18 mouse cellular contexts compared by ENCODE assay signal in genomic region chr16:52439600-52439999, GRCm38 (mm10). TPM values are rescaled to one million over a fixed set of nuclear protein-coding genes. Genes with fewer than 3 reads are reported as not detected.
A peak's percentile ranks its signal among the peaks of the same experiment; 100 is the strongest.
DNase-seq lines count a peak whose midpoint lies in the region; ATAC-seq and TF ChIP-seq lines count a peak whose summit lies in the region.
"Had no signal": no experiment of that assay in that cellular context is flagged by ENCODE, and none has a peak within 500 bp of the region (broad histone marks: within the 10 kb centered on the region; RNA-seq: fewer than 3 reads in every experiment).

No protein-coding gene starts in this region.

- TF ChIP-seq CTCF in CH12.LX (conservative IDR thresholded peaks at IDR 0.05 in 1 of 2, IDR thresholded peaks at IDR 0.05 in 1 of 2; ENCODE audit: low read depth in 2 of 2, low read length in 2 of 2): no peak
- TF ChIP-seq CTCF in liver, postnatal 0 days (IDR thresholded peaks at IDR 0.05; ENCODE audit: low read depth): no peak

- DNase-seq in liver, embryonic 11.5 days (ENCODE audit: low spot score): no peak
- DNase-seq in CH12.LX (ENCODE audit: extremely low read depth): no peak
- no peak for DNase-seq in liver, postnatal 0 days
- DNase-seq in heart, adult 11 months: no peak
- no peak for DNase-seq in embryo, embryonic 11 days
- DNase-seq: adrenal gland, adult 8-10 months; cerebellum, adult 11 months; cerebellum, adult 8-10 months; cerebellum, postnatal 25 days; forebrain, postnatal 0 days; gastrocnemius, postnatal 14 days had no signal

- dilution Hi-C loops in CH12.LX (cut with MboI; ENCODE audit: extremely low pct_ligation_motif_present, extremely low pct_unique_long_range_greater_than_20kb, low sequenced_read_pairs): no loop called here

- no peaks in the 10 kb centered on the region for H3K36me3 ChIP-seq in liver, embryonic 11.5 days (ENCODE audit: control insufficient read depth, insufficient read depth, low read length)
- no peaks in the 10 kb centered on the region for H3K36me3 ChIP-seq in liver, embryonic 12.5 days
- H3K36me3 ChIP-seq in CH12.LX (replicated peaks in 1 of 2; ENCODE audit: control insufficient read depth in 1 of 2, insufficient read depth in 1 of 2, low read length in 1 of 2): peaks cover 0 to 1% of the 10 kb centered on the region in 2 experiments
- H3K36me3 ChIP-seq in liver, postnatal 0 days (replicated peaks; ENCODE audit: insufficient read depth, low read length): no peaks in the 10 kb centered on the region
- H3K36me3 ChIP-seq: embryonic facial prominence, embryonic 10.5 days; G1E; heart, embryonic 12.5 days; hindbrain, embryonic 10.5 days had no signal

- no peak overlapping the region for H3K4me2 ChIP-seq in liver, embryonic 11.5 days
- no peak overlapping the region for H3K4me2 ChIP-seq in liver, embryonic 12.5 days
- H3K4me2 ChIP-seq in CH12.LX (ENCODE audit: insufficient read depth, low read depth, poor library complexity, severe bottlenecking): peak overlapping the region; percentile 95
- H3K4me2 ChIP-seq in liver, postnatal 0 days (ENCODE audit: low read depth, low read length): peak overlapping the region; percentile 39; the same call in 1 of the 2 replicates
- H3K4me2 ChIP-seq: forebrain, embryonic 13.5 days; heart, embryonic 12.5 days; hindbrain, embryonic 14.5 days had no signal

- H3K79me2 ChIP-seq in CH12.LX (replicated peaks; ENCODE audit: control insufficient read depth, extremely low read depth, insufficient read depth, poor library complexity, severe bottlenecking): peaks cover 67% of the 10 kb centered on the region

- TF ChIP-seq POLR2A in CH12.LX (IDR thresholded peaks at IDR 0.05; ENCODE audit: low read depth, low read length): 0 out of 2 replicates have a peak, but pooled peaks have one; percentile 27

- in situ Hi-C loops in CH12.LX (cut with MboI; ENCODE audit: low pct_ligation_motif_present, low pct_unique_long_range_greater_than_20kb, low sequenced_read_pairs): no loop called here

- ATAC-seq in liver, embryonic 11.5 days (replicated peaks; ENCODE audit: low FRiP score): no peak
- no peak for ATAC-seq in liver, embryonic 12.5 days
- no peak for ATAC-seq in liver, postnatal 0 days
- ATAC-seq: forebrain, embryonic 13.5 days; forebrain, postnatal 0 days had no signal

- no peaks in the 10 kb centered on the region for H3K4me1 ChIP-seq in liver, embryonic 11.5 days (replicated peaks; ENCODE audit: control insufficient read depth, insufficient read depth, low read length)
- H3K4me1 ChIP-seq in liver, embryonic 12.5 days: no peaks in the 10 kb centered on the region
- H3K4me1 ChIP-seq in CH12.LX (ENCODE audit: control insufficient read depth in 1 of 2, insufficient read depth in 2 of 2): peaks cover 4 to 43% of the 10 kb centered on the region in 2 experiments; a peak in 3 of 4 replicates
- H3K4me1 ChIP-seq in liver, postnatal 0 days (ENCODE audit: insufficient read depth): peaks cover 15% of the 10 kb centered on the region
- H3K4me1 ChIP-seq: embryonic facial prominence, embryonic 10.5 days; forebrain, embryonic 13.5 days; hindbrain, embryonic 10.5 days had no signal

- TF ChIP-seq RAD21 in CH12.LX (IDR thresholded peaks at IDR 0.05; ENCODE audit: low read depth, low read length): no peak

- H3K9ac ChIP-seq in liver, embryonic 11.5 days (ENCODE audit: low read depth, low read length): no peak overlapping the region
- no peak overlapping the region for H3K9ac ChIP-seq in liver, embryonic 12.5 days
- H3K9ac ChIP-seq in CH12.LX (ENCODE audit: insufficient read depth, low read depth): peak overlapping the region; percentile 73
- H3K9ac ChIP-seq in liver, postnatal 0 days (replicated peaks): no peak overlapping the region
- H3K9ac ChIP-seq: forebrain, embryonic 13.5 days; forebrain, postnatal 0 days; heart, embryonic 12.5 days; hindbrain, embryonic 14.5 days had no signal

- TF ChIP-seq EP300 in CH12.LX (IDR thresholded peaks at IDR 0.05; ENCODE audit: low read length): 0 out of 2 replicates have a peak, but pooled peaks have one; percentile 10
- TF ChIP-seq EP300 in liver, postnatal 0 days (IDR thresholded peaks at IDR 0.05; ENCODE audit: low read depth): no peak

- no peak overlapping the region for H3K4me3 ChIP-seq in liver, embryonic 11.5 days (ENCODE audit: low read depth, low read length)
- no peak overlapping the region for H3K4me3 ChIP-seq in liver, embryonic 12.5 days
- H3K4me3 ChIP-seq in CH12.LX (replicated peaks in 1 of 3; ENCODE audit: low read depth in 2 of 3, low read length in 2 of 3, poor library complexity in 1 of 3): no peak overlapping the region
- no peak overlapping the region for H3K4me3 ChIP-seq in liver, postnatal 0 days (ENCODE audit: low read depth, low read length)
- H3K4me3 ChIP-seq: embryonic facial prominence, embryonic 10.5 days; forebrain, embryonic 13.5 days; heart, embryonic 12.5 days; hindbrain, embryonic 10.5 days had no signal

- H3K27me3 ChIP-seq in liver, embryonic 11.5 days (replicated peaks; ENCODE audit: control insufficient read depth, insufficient read depth, low read length): no peaks in the 10 kb centered on the region
- no peaks in the 10 kb centered on the region for H3K27me3 ChIP-seq in liver, embryonic 12.5 days (replicated peaks)
- H3K27me3 ChIP-seq in CH12.LX (replicated peaks): no peaks in the 10 kb centered on the region
- H3K27me3 ChIP-seq in liver, postnatal 0 days (ENCODE audit: insufficient read depth, low read length): no peaks in the 10 kb centered on the region
- H3K27me3 ChIP-seq: forebrain, embryonic 13.5 days; heart, embryonic 12.5 days had no signal

- H3K27ac ChIP-seq in liver, embryonic 11.5 days (ENCODE audit: low read depth, low read length): peak overlapping the region; percentile 43
- no peak overlapping the region for H3K27ac ChIP-seq in liver, embryonic 12.5 days
- H3K27ac ChIP-seq in CH12.LX (ENCODE audit: insufficient read depth, low read depth): peak overlapping the region; percentile 87
- peak overlapping the region; percentile 80 for H3K27ac ChIP-seq in liver, postnatal 0 days (ENCODE audit: low read depth)
- H3K27ac ChIP-seq: embryonic facial prominence, embryonic 10.5 days; forebrain, embryonic 13.5 days; hindbrain, embryonic 10.5 days; hindbrain, embryonic 14.5 days had no signal

- H3K9me3 ChIP-seq in liver, embryonic 11.5 days (ENCODE audit: control insufficient read depth, low read length): no peaks in the 10 kb centered on the region
- H3K9me3 ChIP-seq in liver, embryonic 12.5 days (replicated peaks): no peaks in the 10 kb centered on the region
- no peaks in the 10 kb centered on the region for H3K9me3 ChIP-seq in CH12.LX (replicated peaks; ENCODE audit: low read length)
- H3K9me3 ChIP-seq in liver, postnatal 0 days (ENCODE audit: low read length): no peaks in the 10 kb centered on the region
- H3K9me3 ChIP-seq: embryonic facial prominence, embryonic 10.5 days; forebrain, embryonic 13.5 days; heart, embryonic 12.5 days; hindbrain, embryonic 10.5 days had no signal

TF ChIP-seq in CH12.LX, 34 proteins besides CTCF, POLR2A, EP300 and RAD21:
- peak; percentile 92 for TF ChIP-seq CHD1 (IDR thresholded peaks at IDR 0.05; ENCODE audit: low read depth, low read length)
- TF ChIP-seq SMC3 (IDR thresholded peaks at IDR 0.05; ENCODE audit: low read depth, low read length): no peak
- 0 out of 2 replicates have a peak, but pooled peaks have one; percentile 26 for TF ChIP-seq TBP (conservative IDR thresholded peaks at IDR 0.05; ENCODE audit: low read depth, low read length)

RNA-seq across cellular contexts. Expression of gene Alcam, which starts 14.3 kb away (rescaled TPM):
- polyA plus RNA-seq in liver, embryonic 11.5 days (2014; fragmentation: Nextera tagmentation; extraction: Ambion mirVana): 27.5 and 32.8 TPM in 2 replicates
- polyA plus RNA-seq in liver, embryonic 12.5 days (2016; fragmentation: Nextera tagmentation; extraction: Ambion mirVana): 8.3 and 9.4 TPM in 2 replicates
- 56.7 and 70.6 TPM in 2 replicates for total RNA-seq in CH12.LX (2012; rRNA removed)
- total RNA-seq in CH12.LX (2014; rRNA removed): 26.3 and 31.5 TPM in 2 replicates
- 51.3 and 54.6 TPM in 2 replicates for polyA plus RNA-seq in CH12.LX (2012; ENCODE audit: insufficient read length, low read depth)
- polyA plus RNA-seq in liver, postnatal 0 days (2015; fragmentation: Nextera tagmentation; extraction: Ambion mirVana): 7.1 and 8.1 TPM in 2 replicates
- polyA plus RNA-seq: G1E had no signal

Comparison
In these comparisons a context has a peak if more than half of its experiments do, and no peak if none do; other contexts are left out.
1. H3K4me2 ChIP-seq: peak in CH12.LX (single experiment) and liver, postnatal 0 days (single experiment); none in liver, embryonic 11.5 days (single experiment) and liver, embryonic 12.5 days (single experiment).